Mouse (Mus musculus) midbrain, embryonic 11.5 days (tissue): ENCODE measurements at regions not wholly inside any gene's neighbourhood (a gene's known extent, or its start where the extent isn't known, plus 50 kb on each side); places are given as distances from the start of the nearest gene placed in this dataset.

Experiments used
- ATAC-seq: fragments of 200-750 bp; cut with Nextera tagmentation; 2 replicates; pipeline ENCODE4 v1.8.0; 2017; ENCODE audit warnings: moderate TSS enrichment, moderate library complexity; ENCODE audit not compliant: low FRiP score
- DNase-seq: peaks from one replicate; pipeline ENCODE4 v3.0.0; 2015; ENCODE audit warnings: low spot score; ENCODE audit errors: missing footprints
- H3K27ac ChIP-seq: fragments of 300-500 bp; sonication (generic); 2 replicates; pipeline ENCODE4 v1.5.1; 2014; ENCODE audit warnings: low read depth, low read length
- H3K27me3 ChIP-seq: fragments of 300-500 bp; sonication (generic); 2 replicates; pipeline ENCODE4 v1.6.1; 2014; ENCODE audit warnings: mild to moderate bottlenecking, low read length, moderate library complexity, mixed read lengths; ENCODE audit not compliant: control insufficient read depth, insufficient read depth
- H3K36me3 ChIP-seq: fragments of 300-500 bp; sonication (generic); 2 replicates; pipeline ENCODE4 v1.6.1; 2014; ENCODE audit warnings: mild to moderate bottlenecking, low read length, moderate library complexity, mixed read lengths; ENCODE audit not compliant: control insufficient read depth, insufficient read depth
- H3K4me1 ChIP-seq: fragments of 300-500 bp; sonication (generic); 2 replicates; pipeline ENCODE4 v1.6.1; 2014; ENCODE audit warnings: low read length; ENCODE audit not compliant: control insufficient read depth, insufficient read depth
- H3K4me2 ChIP-seq: fragments of 300-500 bp; sonication (generic); 2 replicates; pipeline ENCODE4 v1.6.1; 2014; ENCODE audit warnings: mild to moderate bottlenecking, moderate library complexity
- H3K4me3 ChIP-seq: fragments of 300-500 bp; sonication (generic); 2 replicates; pipeline ENCODE4 v1.5.1; 2014; ENCODE audit warnings: low read depth, low read length
- H3K9ac ChIP-seq: fragments of 300-500 bp; sonication (generic); 2 replicates; pipeline ENCODE4 v1.6.1; 2014; ENCODE audit warnings: low read length
- H3K9me3 ChIP-seq: fragments of 300-500 bp; sonication (generic); 2 replicates; pipeline ENCODE4 v1.6.1; 2016; ENCODE audit warnings: low read length; ENCODE audit not compliant: control insufficient read depth
- WGBS: fragments of 180-500 bp; shearing (Covaris S2); extraction: QIAGEN DNeasy Blood & Tissue Kit; methylation state at CpG from one replicate; pipeline ENCODE4 v1.1.7; 2014; 5-methylcytosine and 5-hydroxymethylcytosine counted together

- Histone ChIP-seq H3K36me3 (no peaks in the 10 kb centered on the region), H3K4me3 (no peak overlapping the region), H3K4me1 (no peaks in the 10 kb centered on the region), H3K4me2 (no peak overlapping the region), H3K9ac (no peak overlapping the region), H3K27ac (no peak overlapping the region), H3K27me3 (no peaks in the 10 kb centered on the region), H3K9me3 (no peaks in the 10 kb centered on the region)
- ATAC-seq, result no peak
- 58% methylated on average over 1 of the region's 1 CpGs for WGBS
- DNase-seq, result no peak
These were observed 75.8 kb upstream of the Pgr start for GRCm38 (mm10) chr9:8823719-8824371.

GRCm38 (mm10) chr9:8832150-8832549 lies 67.5 kb upstream of the Pgr start:
- DNase-seq, result peak; percentile 82
- Histone ChIP-seq H3K9ac (no peak overlapping the region), H3K27me3 (no peaks in the 10 kb centered on the region), H3K4me1 (no peaks in the 10 kb centered on the region), H3K4me3 (no peak overlapping the region), H3K9me3 (no peaks in the 10 kb centered on the region), H3K36me3 (no peaks in the 10 kb centered on the region), H3K4me2 (no peak overlapping the region), H3K27ac (no peak overlapping the region)
- ATAC-seq, result no peak
- WGBS, result 88% methylated on average over 4 of the region's 4 CpGs

- no peak for ATAC-seq
- Histone ChIP-seq H3K27me3 (no peaks in the 10 kb centered on the region), H3K9ac (no peak overlapping the region), H3K4me1 (no peaks in the 10 kb centered on the region), H3K4me2 (no peak overlapping the region), H3K27ac (no peak overlapping the region), H3K4me3 (no peak overlapping the region), H3K36me3 (no peaks in the 10 kb centered on the region), H3K9me3 (no peaks in the 10 kb centered on the region)
- 93% methylated on average over 1 of the region's 1 CpGs for WGBS
- DNase-seq, result no peak
These were observed 62.6 kb upstream of the Pgr start for GRCm38 (mm10) chr9:8837073-8837472.

- Histone ChIP-seq H3K36me3 (no peaks in the 10 kb centered on the region), H3K4me3 (no peak overlapping the region), H3K9ac (no peak overlapping the region), H3K27me3 (no peaks in the 10 kb centered on the region), H3K9me3 (no peaks in the 10 kb centered on the region), H3K4me2 (no peak overlapping the region), H3K4me1 (no peaks in the 10 kb centered on the region), H3K27ac (no peak overlapping the region)
- no peak for ATAC-seq
- peak; percentile 53 for DNase-seq
These were observed 61.3 kb upstream of the Pgr start for GRCm38 (mm10) chr9:8838356-8838755.

- Histone ChIP-seq H3K27ac (no peak overlapping the region), H3K9me3 (no peaks in the 10 kb centered on the region), H3K27me3 (no peaks in the 10 kb centered on the region), H3K4me3 (no peak overlapping the region), H3K36me3 (no peaks in the 10 kb centered on the region), H3K9ac (no peak overlapping the region), H3K4me2 (no peak overlapping the region), H3K4me1 (no peaks in the 10 kb centered on the region)
- ATAC-seq (no peak), DNase-seq (peak; percentile 31)
- WGBS, result 81% methylated on average over 3 of the region's 3 CpGs
These were observed 60.7 kb upstream of the Pgr start for GRCm38 (mm10) chr9:8838891-8839290.
